Mouse (Mus musculus) liver, embryonic 12.5 days (tissue): ENCODE measurements around the gene Nmnat2. TPM values are rescaled to one million over a fixed set of nuclear protein-coding genes. Genes with fewer than 3 reads are reported as not detected.

Experiments used
- ATAC-seq: fragments of 200-750 bp; cut with Nextera tagmentation; 2 replicates; pipeline ENCODE4 v1.8.0; 2017; ENCODE audit warnings: moderate number of reproducible peaks, mild to moderate bottlenecking, moderate library complexity
- H3K27ac ChIP-seq: fragments of 300-500 bp; sonication (generic); 2 replicates; pipeline ENCODE4 v1.5.1; 2016; ENCODE audit warnings: mild to moderate bottlenecking
- H3K27me3 ChIP-seq: fragments of 300-500 bp; sonication (generic); replicated peaks from 2 replicates; pipeline ENCODE4 v1.6.1; 2016; ENCODE audit warnings: mild to moderate bottlenecking, moderate library complexity
- H3K36me3 ChIP-seq: fragments of 300-500 bp; sonication (generic); 2 replicates; pipeline ENCODE4 v1.6.1; 2016; ENCODE audit warnings: mild to moderate bottlenecking, moderate library complexity
- H3K4me1 ChIP-seq: fragments of 300-500 bp; sonication (generic); 2 replicates; pipeline ENCODE4 v1.6.1; 2016
- H3K4me2 ChIP-seq: fragments of 300-500 bp; sonication (generic); 2 replicates; pipeline ENCODE4 v1.6.1; 2016; ENCODE audit warnings: mild to moderate bottlenecking, moderate library complexity
- H3K4me3 ChIP-seq: fragments of 300-500 bp; sonication (generic); 2 replicates; pipeline ENCODE4 v1.5.1; 2016; ENCODE audit warnings: mild to moderate bottlenecking, moderate library complexity
- H3K9ac ChIP-seq: fragments of 300-500 bp; sonication (generic); 2 replicates; pipeline ENCODE4 v1.6.1; 2016; ENCODE audit warnings: mild to moderate bottlenecking, moderate library complexity
- H3K9me3 ChIP-seq: fragments of 300-500 bp; sonication (generic); replicated peaks from 2 replicates; pipeline ENCODE4 v1.6.1; 2016; ENCODE audit warnings: mild to moderate bottlenecking, moderate library complexity
- WGBS: fragments of 180-500 bp; shearing (Covaris S2); methylation state at CpG from one replicate; pipeline ENCODE4 v1.1.7; 2016; ENCODE audit not compliant: insufficient replicate concordance; 5-methylcytosine and 5-hydroxymethylcytosine counted together
- polyA plus RNA-seq: library from polyadenylated mRNA; unstranded; fragments of >200 nt; fragmentation: Nextera tagmentation; extraction: Ambion mirVana; gene quantifications from 2 replicates; pipeline ENCODE4 v1.2.1, GENCODE M21; 2016

Gene Nmnat2
- polyA plus RNA-seq, 1 experiment from 2014 or later: not detected

- Histone ChIP-seq H3K27ac (no peak overlapping the region), H3K4me2 (no peak overlapping the region), H3K36me3 (no peaks in the 10 kb centered on the region), H3K27me3 (peaks cover 34% of the 10 kb centered on the region), H3K9ac (no peak overlapping the region), H3K4me3 (no peak overlapping the region), H3K9me3 (no peaks in the 10 kb centered on the region), H3K4me1 (no peaks in the 10 kb centered on the region)
- 40% methylated on average over 9 of the region's 9 CpGs for WGBS
- ATAC-seq: no peak
Observed at GRCm38 (mm10) chr1:153091438-153092236, 136.8 kb downstream of the Nmnat2 start.

- Histone ChIP-seq H3K4me3 (no peak overlapping the region), H3K4me2 (no peak overlapping the region), H3K4me1 (no peaks in the 10 kb centered on the region), H3K9ac (no peak overlapping the region), H3K36me3 (no peaks in the 10 kb centered on the region), H3K27ac (no peak overlapping the region), H3K9me3 (no peaks in the 10 kb centered on the region), H3K27me3 (peaks cover 39% of the 10 kb centered on the region)
- ATAC-seq: no peak
- 34% methylated on average over 5 of the region's 5 CpGs for WGBS
Observed at GRCm38 (mm10) chr1:153092237-153092975, 137.6 kb downstream of the Nmnat2 start.

GRCm38 (mm10) chr1:153093172-153093571 lies 138.4 kb downstream of the Nmnat2 start:
- ATAC-seq: no peak
- Histone ChIP-seq H3K27me3 (peaks cover 39% of the 10 kb centered on the region), H3K4me3 (no peak overlapping the region), H3K27ac (no peak overlapping the region), H3K4me1 (no peaks in the 10 kb centered on the region), H3K36me3 (no peaks in the 10 kb centered on the region), H3K9me3 (no peaks in the 10 kb centered on the region), H3K9ac (no peak overlapping the region), H3K4me2 (no peak overlapping the region)
- WGBS: 49% methylated on average over 5 of the region's 5 CpGs

GRCm38 (mm10) chr1:153093581-153093980 lies 138.8 kb downstream of the Nmnat2 start:
- 43% methylated on average over 4 of the region's 4 CpGs for whole genome bisulfite sequencing
- Histone ChIP-seq H3K36me3 (no peaks in the 10 kb centered on the region), H3K4me1 (no peaks in the 10 kb centered on the region), H3K4me3 (no peak overlapping the region), H3K27ac (no peak overlapping the region), H3K9ac (no peak overlapping the region), H3K27me3 (peaks cover 39% of the 10 kb centered on the region), H3K4me2 (no peak overlapping the region), H3K9me3 (no peaks in the 10 kb centered on the region)
- no peak for ATAC-seq

GRCm38 (mm10) chr1:153094226-153095076 lies 139.7 kb downstream of the Nmnat2 start:
- Histone ChIP-seq H3K36me3 (no peaks in the 10 kb centered on the region), H3K4me3 (no peak overlapping the region), H3K27ac (no peak overlapping the region), H3K4me2 (no peak overlapping the region), H3K9ac (no peak overlapping the region), H3K9me3 (no peaks in the 10 kb centered on the region), H3K4me1 (no peaks in the 10 kb centered on the region), H3K27me3 (peaks cover 39% of the 10 kb centered on the region)
- WGBS: 39% methylated on average over 12 of the region's 12 CpGs
- no peak for ATAC-seq

- no peak overlapping the region for H3K4me3 ChIP-seq
- H3K36me3 ChIP-seq: no peaks in the 10 kb centered on the region
- no peak overlapping the region for H3K27ac ChIP-seq
- WGBS: 52% methylated on average over 6 of the region's 6 CpGs
- H3K4me2 ChIP-seq: no peak overlapping the region
- no peak overlapping the region for H3K9ac ChIP-seq
- H3K27me3 ChIP-seq: peaks cover 39% of the 10 kb centered on the region
- ATAC-seq: no peak
- no peaks in the 10 kb centered on the region for H3K4me1 ChIP-seq
- no peaks in the 10 kb centered on the region for H3K9me3 ChIP-seq
Observed at GRCm38 (mm10) chr1:153095328-153095727, 140.5 kb downstream of the Nmnat2 start.

GRCm38 (mm10) chr1:153095826-153096727 lies 141.3 kb downstream of the Nmnat2 start:
- peaks cover 39% of the 10 kb centered on the region for H3K27me3 ChIP-seq
- WGBS: 17% methylated on average over 16 of the region's 16 CpGs
- peaks cover 2% of the 10 kb centered on the region; the same call in 1 of the 2 replicates for H3K4me1 ChIP-seq
- H3K9ac ChIP-seq: no peak overlapping the region
- no peak overlapping the region for H3K27ac ChIP-seq
- no peaks in the 10 kb centered on the region for H3K36me3 ChIP-seq
- H3K9me3 ChIP-seq: no peaks in the 10 kb centered on the region
- H3K4me2 ChIP-seq: no peak overlapping the region
- ATAC-seq: no peak
- no peak overlapping the region for H3K4me3 ChIP-seq

- Histone ChIP-seq H3K4me3 (no peak overlapping the region), H3K4me1 (peaks cover 6% of the 10 kb centered on the region; the same call in 1 of the 2 replicates), H3K9ac (no peak overlapping the region), H3K9me3 (no peaks in the 10 kb centered on the region), H3K27ac (no peak overlapping the region), H3K27me3 (peaks cover 39% of the 10 kb centered on the region), H3K4me2 (no peak overlapping the region), H3K36me3 (no peaks in the 10 kb centered on the region)
- ATAC-seq: no peak
- 63% methylated on average over 6 of the region's 6 CpGs for WGBS
Observed at GRCm38 (mm10) chr1:153097017-153097675, 142.4 kb downstream of the Nmnat2 start.

GRCm38 (mm10) chr1:153098586-153098985 lies 143.8 kb downstream of the Nmnat2 start:
- ATAC-seq: no peak
- WGBS: 75% methylated on average over 11 of the region's 11 CpGs
- peaks cover 6% of the 10 kb centered on the region; the same call in 1 of the 2 replicates for H3K4me1 ChIP-seq

GRCm38 (mm10) chr1:153100912-153101311 lies 146.1 kb downstream of the Nmnat2 start:
- H3K4me3 ChIP-seq: no peak overlapping the region
- H3K36me3 ChIP-seq: no peaks in the 10 kb centered on the region
- peak overlapping the region; percentile 57 for H3K27ac ChIP-seq
- H3K9me3 ChIP-seq: no peaks in the 10 kb centered on the region
- no peak for ATAC-seq
- no peak overlapping the region for H3K9ac ChIP-seq
- peaks cover 15% of the 10 kb centered on the region for H3K4me1 ChIP-seq
- 27% methylated on average over 9 of the region's 9 CpGs for WGBS
- H3K27me3 ChIP-seq: peaks cover 13% of the 10 kb centered on the region
- peak overlapping the region; percentile 6; the same call in 1 of the 2 replicates for H3K4me2 ChIP-seq

More at GRCm38 (mm10) chr1:153098586-153098985, 143.8 kb downstream of the Nmnat2 start:
- no peak overlapping the region for H3K9ac ChIP-seq
- H3K4me2 ChIP-seq: no peak overlapping the region
- H3K27me3 ChIP-seq: peaks cover 35% of the 10 kb centered on the region
- H3K4me3 ChIP-seq: no peak overlapping the region
- H3K9me3 ChIP-seq: no peaks in the 10 kb centered on the region
- no peaks in the 10 kb centered on the region for H3K36me3 ChIP-seq
- no peak overlapping the region for H3K27ac ChIP-seq
